Mouse (Mus musculus): ENCODE results near the gene Rmnd5a. TPM values are rescaled to one million over a fixed set of nuclear protein-coding genes. Genes with fewer than 3 reads are reported as not detected.

Rmnd5a gene
- polyA plus RNA-seq, 1 experiment from 2014 or later, result 11.4 TPM

GRCm38 (mm10) chr6:71360221-71360620, 80.2 kb downstream of the Rmnd5a start:
- ATAC-seq (ENCODE audit: low FRiP score, low TSS enrichment), result no peak

GRCm38 (mm10) chr6:71357493-71357892, 82.9 kb downstream of the Rmnd5a start:
- WGBS, result 87% methylated on average over 7 of the region's 7 CpGs
- Histone ChIP-seq H3K9ac (replicated peaks; ENCODE audit: low read length) (no peak overlapping the region), H3K27ac (ENCODE audit: low read length) (no peak overlapping the region), H3K4me2 (replicated peaks; ENCODE audit: low read depth, low read length) (no peak overlapping the region), H3K4me1 (ENCODE audit: insufficient read depth, low read length) (no peaks in the 10 kb centered on the region), H3K27me3 (ENCODE audit: insufficient read depth, low read length) (no peaks in the 10 kb centered on the region), H3K9me3 (ENCODE audit: low read length) (no peaks in the 10 kb centered on the region), H3K36me3 (ENCODE audit: insufficient read depth, low read length) (no peaks in the 10 kb centered on the region), H3K4me3 (ENCODE audit: low read length) (no peak overlapping the region)
- ATAC-seq (ENCODE audit: low FRiP score, low TSS enrichment), result no peak

More at GRCm38 (mm10) chr6:71360221-71360620, 80.2 kb downstream of the Rmnd5a start:
- Histone ChIP-seq H3K4me1 (ENCODE audit: insufficient read depth, low read length) (no peaks in the 10 kb centered on the region), H3K4me2 (replicated peaks; ENCODE audit: low read depth, low read length) (no peak overlapping the region), H3K27ac (ENCODE audit: low read length) (no peak overlapping the region), H3K9ac (replicated peaks; ENCODE audit: low read length) (no peak overlapping the region), H3K27me3 (ENCODE audit: insufficient read depth, low read length) (no peaks in the 10 kb centered on the region), H3K9me3 (ENCODE audit: low read length) (no peaks in the 10 kb centered on the region), H3K4me3 (ENCODE audit: low read length) (no peak overlapping the region), H3K36me3 (ENCODE audit: insufficient read depth, low read length) (no peaks in the 10 kb centered on the region)
- 90% methylated on average over 4 of the region's 4 CpGs for WGBS

GRCm38 (mm10) chr6:71353722-71354121, 86.7 kb downstream of the Rmnd5a start:
- Histone ChIP-seq H3K27me3 (ENCODE audit: insufficient read depth, low read length) (no peaks in the 10 kb centered on the region), H3K4me1 (ENCODE audit: insufficient read depth, low read length) (no peaks in the 10 kb centered on the region), H3K9me3 (ENCODE audit: low read length) (no peaks in the 10 kb centered on the region), H3K4me3 (ENCODE audit: low read length) (no peak overlapping the region), H3K36me3 (ENCODE audit: insufficient read depth, low read length) (no peaks in the 10 kb centered on the region), H3K4me2 (replicated peaks; ENCODE audit: low read depth, low read length) (no peak overlapping the region), H3K9ac (replicated peaks; ENCODE audit: low read length) (no peak overlapping the region), H3K27ac (ENCODE audit: low read length) (no peak overlapping the region)
- no peak for ATAC-seq (ENCODE audit: low FRiP score, low TSS enrichment)
- 82% methylated on average over 2 of the region's 2 CpGs for WGBS

- Histone ChIP-seq H3K4me2 (replicated peaks; ENCODE audit: low read depth, low read length) (no peak overlapping the region), H3K27me3 (ENCODE audit: insufficient read depth, low read length) (no peaks in the 10 kb centered on the region), H3K4me1 (ENCODE audit: insufficient read depth, low read length) (no peaks in the 10 kb centered on the region), H3K27ac (ENCODE audit: low read length) (no peak overlapping the region), H3K9me3 (ENCODE audit: low read length) (0 out of 2 replicates have a peak, but pooled peaks cover under 1% of the 10 kb centered on the region), H3K36me3 (ENCODE audit: insufficient read depth, low read length) (no peaks in the 10 kb centered on the region), H3K4me3 (ENCODE audit: low read length) (no peak overlapping the region), H3K9ac (replicated peaks; ENCODE audit: low read length) (no peak overlapping the region)
- WGBS, result 84% methylated on average over 10 of the region's 10 CpGs
- ATAC-seq (ENCODE audit: low FRiP score, low TSS enrichment), result no peak
Measured at GRCm38 (mm10) chr6:71352866-71353427, 87.5 kb downstream of the Rmnd5a start.

- 95% methylated on average over 6 of the region's 6 CpGs for WGBS
- Histone ChIP-seq H3K4me1 (ENCODE audit: insufficient read depth, low read length) (no peaks in the 10 kb centered on the region), H3K4me3 (ENCODE audit: low read length) (no peak overlapping the region), H3K27ac (ENCODE audit: low read length) (no peak overlapping the region), H3K4me2 (replicated peaks; ENCODE audit: low read depth, low read length) (no peak overlapping the region), H3K9ac (replicated peaks; ENCODE audit: low read length) (no peak overlapping the region), H3K27me3 (ENCODE audit: insufficient read depth, low read length) (no peaks in the 10 kb centered on the region), H3K9me3 (ENCODE audit: low read length) (0 out of 2 replicates have a peak, but pooled peaks cover 4% of the 10 kb centered on the region), H3K36me3 (ENCODE audit: insufficient read depth, low read length) (no peaks in the 10 kb centered on the region)
- no peak for ATAC-seq (ENCODE audit: low FRiP score, low TSS enrichment)
Measured at GRCm38 (mm10) chr6:71352201-71352600, 88.2 kb downstream of the Rmnd5a start.

GRCm38 (mm10) chr6:71351201-71351600, 89.2 kb downstream of the Rmnd5a start:
- no peak overlapping the region for H3K9ac ChIP-seq (replicated peaks; ENCODE audit: low read length)
- H3K4me3 ChIP-seq (ENCODE audit: low read length), result no peak overlapping the region
- H3K9me3 ChIP-seq (ENCODE audit: low read length), result 0 out of 2 replicates have a peak, but pooled peaks cover 4% of the 10 kb centered on the region
- H3K4me2 ChIP-seq (replicated peaks; ENCODE audit: low read depth, low read length), result no peak overlapping the region
- no peak overlapping the region for H3K27ac ChIP-seq (ENCODE audit: low read length)
- no peaks in the 10 kb centered on the region for H3K4me1 ChIP-seq (ENCODE audit: insufficient read depth, low read length)
- H3K27me3 ChIP-seq (ENCODE audit: insufficient read depth, low read length), result no peaks in the 10 kb centered on the region
- 96% methylated on average over 3 of the region's 3 CpGs for WGBS
- H3K36me3 ChIP-seq (ENCODE audit: insufficient read depth, low read length), result no peaks in the 10 kb centered on the region
- ATAC-seq (ENCODE audit: low FRiP score, low TSS enrichment), result no peak

GRCm38 (mm10) chr6:71348006-71348405, 92.4 kb downstream of the Rmnd5a start:
- Histone ChIP-seq H3K27ac (ENCODE audit: low read length) (no peak overlapping the region), H3K4me2 (replicated peaks; ENCODE audit: low read depth, low read length) (no peak overlapping the region), H3K27me3 (ENCODE audit: insufficient read depth, low read length) (no peaks in the 10 kb centered on the region), H3K4me3 (ENCODE audit: low read length) (no peak overlapping the region), H3K4me1 (ENCODE audit: insufficient read depth, low read length) (no peaks in the 10 kb centered on the region), H3K36me3 (ENCODE audit: insufficient read depth, low read length) (no peaks in the 10 kb centered on the region), H3K9ac (replicated peaks; ENCODE audit: low read length) (no peak overlapping the region), H3K9me3 (ENCODE audit: low read length) (0 out of 2 replicates have a peak, but pooled peaks cover 4% of the 10 kb centered on the region)
- ATAC-seq (ENCODE audit: low FRiP score, low TSS enrichment), result no peak
- 94% methylated on average over 9 of the region's 9 CpGs for WGBS

- H3K36me3 ChIP-seq (ENCODE audit: insufficient read depth, low read length), result no peaks in the 10 kb centered on the region
- WGBS, result 90% methylated on average over 9 of the region's 9 CpGs
- H3K27ac ChIP-seq (ENCODE audit: low read length), result no peak overlapping the region
- no peaks in the 10 kb centered on the region for H3K27me3 ChIP-seq (ENCODE audit: insufficient read depth, low read length)
- no peak for ATAC-seq (ENCODE audit: low FRiP score, low TSS enrichment)
- H3K4me3 ChIP-seq (ENCODE audit: low read length), result no peak overlapping the region
- H3K9me3 ChIP-seq (ENCODE audit: low read length), result no peaks in the 10 kb centered on the region
- H3K4me2 ChIP-seq (replicated peaks; ENCODE audit: low read depth, low read length), result no peak overlapping the region
- H3K4me1 ChIP-seq (ENCODE audit: insufficient read depth, low read length), result no peaks in the 10 kb centered on the region
- no peak overlapping the region for H3K9ac ChIP-seq (replicated peaks; ENCODE audit: low read length)
Measured at GRCm38 (mm10) chr6:71341179-71341578, 99.3 kb downstream of the Rmnd5a start.

- H3K27ac ChIP-seq (ENCODE audit: low read length), result no peak overlapping the region
- WGBS, result 73% methylated on average over 4 of the region's 4 CpGs
- no peak overlapping the region for H3K4me2 ChIP-seq (replicated peaks; ENCODE audit: low read depth, low read length)
- no peaks in the 10 kb centered on the region for H3K9me3 ChIP-seq (ENCODE audit: low read length)
- H3K27me3 ChIP-seq (ENCODE audit: insufficient read depth, low read length), result no peaks in the 10 kb centered on the region
- no peaks in the 10 kb centered on the region for H3K36me3 ChIP-seq (ENCODE audit: insufficient read depth, low read length)
- H3K9ac ChIP-seq (replicated peaks; ENCODE audit: low read length), result no peak overlapping the region
- H3K4me3 ChIP-seq (ENCODE audit: low read length), result no peak overlapping the region
- ATAC-seq (ENCODE audit: low FRiP score, low TSS enrichment), result no peak
- H3K4me1 ChIP-seq (ENCODE audit: insufficient read depth, low read length), result no peaks in the 10 kb centered on the region
Measured at GRCm38 (mm10) chr6:71339351-71339750, 101.1 kb downstream of the Rmnd5a start.

GRCm38 (mm10) chr6:71338941-71339340, 101.5 kb downstream of the Rmnd5a start:
- 78% methylated on average over 3 of the region's 3 CpGs for WGBS
- H3K4me1 ChIP-seq (ENCODE audit: insufficient read depth, low read length), result no peaks in the 10 kb centered on the region
- no peaks in the 10 kb centered on the region for H3K36me3 ChIP-seq (ENCODE audit: insufficient read depth, low read length)
- no peaks in the 10 kb centered on the region for H3K9me3 ChIP-seq (ENCODE audit: low read length)
- no peak overlapping the region for H3K27ac ChIP-seq (ENCODE audit: low read length)
- H3K4me2 ChIP-seq (replicated peaks; ENCODE audit: low read depth, low read length), result no peak overlapping the region
- H3K4me3 ChIP-seq (ENCODE audit: low read length), result no peak overlapping the region
- H3K27me3 ChIP-seq (ENCODE audit: insufficient read depth, low read length), result no peaks in the 10 kb centered on the region
- ATAC-seq (ENCODE audit: low FRiP score, low TSS enrichment), result no peak
- no peak overlapping the region for H3K9ac ChIP-seq (replicated peaks; ENCODE audit: low read length)
